Mouse (Mus musculus) liver, embryonic 14.5 days (tissue): ENCODE results near the gene Ptpa. TPM values are rescaled to one million over a fixed set of nuclear protein-coding genes. Genes with fewer than 3 reads are reported as not detected.

Experiments
- ATAC-seq: fragments of 200-750 bp; cut with Nextera tagmentation; 2 replicates; pipeline ENCODE4 v1.8.0; 2017; ENCODE audit warnings: moderate number of reproducible peaks, mild to moderate bottlenecking, moderate library complexity; ENCODE audit not compliant: insufficient read depth
- DNase-seq, 3 experiments: peaks; one replicate each; pipeline ENCODE4 v3.0.0-alpha.2; 2012 to 2013; ENCODE audit warnings: low read depth in 3 of 3, low spot score in 3 of 3
- H3K27ac ChIP-seq: fragments of 300-500 bp; sonication (generic); 2 replicates; pipeline ENCODE4 v1.5.1; 2014; ENCODE audit warnings: moderate library complexity, mild to moderate bottlenecking, control low read depth, inconsistent platforms
- H3K27me3 ChIP-seq: fragments of 300-500 bp; sonication (generic); 2 replicates; pipeline ENCODE4 v1.6.1; 2014; ENCODE audit warnings: mild to moderate bottlenecking, low read length, moderate library complexity; ENCODE audit not compliant: control insufficient read depth, insufficient read depth
- H3K36me3 ChIP-seq: fragments of 300-500 bp; sonication (generic); replicated peaks from 2 replicates; pipeline ENCODE4 v1.6.1; 2014; ENCODE audit warnings: low read depth; ENCODE audit not compliant: control insufficient read depth, insufficient read depth
- H3K4me1 ChIP-seq, 2 experiments: fragments of 200-500 bp in 1 of 2; fragments of 300-500 bp in 1 of 2; sonication (generic) in 1 of 2; replicated peaks; 2 replicates each; pipeline ENCODE4 v1.6.1; 2012 to 2014; ENCODE audit warnings: antibody characterized with exemption in 1 of 2, inconsistent platforms in 1 of 2, low read length in 1 of 2; ENCODE audit not compliant: control insufficient read depth in 2 of 2, insufficient read depth in 2 of 2
- H3K4me2 ChIP-seq: fragments of 300-500 bp; sonication (generic); 2 replicates; pipeline ENCODE4 v1.6.1; 2014; ENCODE audit warnings: low read depth, mild to moderate bottlenecking, control low read depth, moderate library complexity
- H3K4me3 ChIP-seq, 2 experiments: fragments of 200-500 bp in 1 of 2; fragments of 300-500 bp in 1 of 2; sonication (generic) in 1 of 2; 2 replicates each; pipeline ENCODE4 v1.5.1; 2012 to 2014; ENCODE audit warnings: low read depth in 2 of 2, low read length in 2 of 2, mild to moderate bottlenecking in 2 of 2, control low read depth in 1 of 2, inconsistent platforms in 1 of 2, moderate library complexity in 1 of 2; ENCODE audit not compliant: insufficient read depth in 1 of 2
- H3K9ac ChIP-seq: fragments of 300-500 bp; sonication (generic); replicated peaks from 2 replicates; pipeline ENCODE4 v1.6.1; 2014; ENCODE audit warnings: mild to moderate bottlenecking, control low read depth, moderate library complexity
- H3K9me3 ChIP-seq: fragments of 300-500 bp; sonication (generic); 2 replicates; pipeline ENCODE4 v1.6.1; 2016; ENCODE audit warnings: low read length, mixed read lengths; ENCODE audit not compliant: control insufficient read depth
- CTCF ChIP-seq: IDR thresholded peaks from 2 replicates; pipeline ENCODE4 v1.5.1; 2016; ENCODE audit warnings: antibody characterized with exemption, low read depth, control low read depth
- EP300 ChIP-seq: IDR thresholded peaks from 2 replicates; pipeline ENCODE4 v1.6.1; 2016; ENCODE audit warnings: antibody characterized with exemption, low read depth
- WGBS: fragments of 180-500 bp; shearing (Covaris S2); extraction: QIAGEN DNeasy Blood & Tissue Kit; methylation state at CpG from one replicate; pipeline ENCODE4 v1.1.7; 2014; ENCODE audit not compliant: insufficient replicate concordance; 5-methylcytosine and 5-hydroxymethylcytosine counted together
- polyA plus RNA-seq, 2 experiments: library from polyadenylated mRNA; depleted of rRNA in 1 of 2; stranded (reverse) in 1 of 2; unstranded in 1 of 2; fragments of >200 nt; fragmentation: Nextera tagmentation in 1 of 2; extraction: Ambion mirVana in 1 of 2; gene quantifications; 2 replicates each; pipeline versions ENCODE4 v1.2.1 to v1.2.3; 2012 to 2014

Ptpa gene
- polyA plus RNA-seq, 2 experiments = 63.3 to 78.2 TPM

DNA sequence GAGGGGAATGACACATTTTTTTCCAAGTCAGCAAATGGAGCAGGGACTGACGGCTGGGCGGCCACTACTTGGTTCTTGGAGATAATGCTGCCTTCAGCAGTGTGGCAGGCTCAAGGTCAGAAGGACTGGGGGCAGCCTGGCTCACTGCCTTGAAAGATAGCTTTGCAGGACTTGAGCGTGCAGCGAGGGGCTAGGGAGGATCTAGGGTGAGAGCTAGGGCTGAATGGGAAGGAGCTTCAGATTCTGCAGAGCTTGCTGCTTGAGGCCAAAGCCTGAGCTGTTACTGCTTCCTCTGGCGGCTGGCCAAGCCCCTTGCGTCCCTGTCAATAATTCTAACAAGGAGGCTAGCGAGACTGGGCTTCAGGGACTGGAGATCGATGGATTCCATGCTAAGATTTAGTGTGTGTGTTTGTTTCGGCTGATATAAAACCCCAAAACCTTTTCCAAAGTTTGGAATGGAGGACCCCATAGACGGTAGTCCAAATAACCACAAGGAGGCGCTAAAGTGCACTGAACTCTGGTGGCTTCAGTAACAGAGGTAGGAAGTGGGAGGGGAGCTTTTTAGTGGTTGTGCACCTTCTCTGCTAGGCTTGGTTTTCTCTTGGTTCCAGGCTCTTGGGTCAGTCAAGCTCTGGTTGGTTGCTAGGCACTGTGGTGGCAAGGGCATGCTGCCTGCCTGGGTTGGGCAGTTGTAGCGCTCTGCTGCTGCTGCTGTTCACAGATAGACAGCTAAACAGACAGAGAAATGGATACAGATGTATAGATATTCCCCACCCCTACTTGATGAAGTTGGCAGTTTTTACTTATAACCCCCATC lies 25.1 kb downstream of the Ptpa start:
- H3K9me3 ChIP-seq = no peaks in the 10 kb centered on the region
- peaks cover 53% of the 10 kb centered on the region for H3K36me3 ChIP-seq
- DNase-seq = peak in 1 of 3 experiments; percentile 51

DNA sequence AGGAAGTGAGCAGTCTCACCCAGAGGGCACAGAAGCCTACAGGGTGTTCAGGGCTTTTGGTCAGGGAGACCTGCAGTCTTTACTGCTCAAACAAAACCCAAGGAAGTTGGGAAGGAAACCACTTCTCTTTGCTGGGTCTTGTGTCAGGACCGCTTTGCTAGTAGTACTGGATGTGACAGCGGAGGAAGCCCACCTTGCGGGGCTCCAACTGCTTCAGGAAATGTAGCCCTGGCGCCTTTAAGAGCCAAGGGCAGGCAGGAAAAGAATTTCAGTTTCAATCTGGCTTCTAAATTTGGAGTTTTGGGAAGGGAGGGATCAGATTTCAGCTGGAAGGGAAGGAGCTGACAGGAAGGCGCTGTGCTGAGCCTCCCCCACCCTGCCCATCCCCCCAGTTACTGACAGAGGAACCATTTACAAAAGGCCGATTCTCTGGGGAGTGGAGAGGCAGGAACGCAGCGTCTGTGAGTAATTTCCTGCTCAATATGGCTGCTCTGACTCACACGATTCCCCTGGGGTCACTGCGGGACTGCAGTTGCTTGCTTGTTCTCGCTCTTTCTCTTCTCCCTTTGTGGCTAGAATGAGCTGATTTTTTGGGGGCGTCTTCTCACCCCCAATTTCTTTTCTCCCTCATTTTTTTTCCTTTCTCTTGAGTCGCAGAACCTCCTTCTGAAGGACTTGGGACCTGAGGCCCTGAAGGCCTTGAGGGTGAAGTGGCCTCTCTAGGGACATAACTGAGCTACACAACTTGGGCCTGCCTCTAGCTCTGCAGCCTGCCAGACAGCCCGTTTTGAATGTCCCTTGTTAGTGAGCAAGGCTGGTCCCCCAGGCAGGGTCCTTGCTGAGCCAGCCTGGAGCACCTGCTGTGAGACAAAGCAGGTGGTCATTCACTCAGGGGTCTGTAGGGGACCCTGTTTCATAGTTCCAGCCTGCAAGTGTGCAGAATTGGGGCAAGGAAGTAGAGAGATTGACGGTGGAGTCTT lies 26.0 kb downstream of the Ptpa start:
- Histone ChIP-seq H3K4me3 (no peak overlapping the region), H3K27me3 (no peaks in the 10 kb centered on the region), H3K9ac (0 out of 2 replicates have a peak overlapping the region, but pooled peaks have one; percentile 15), H3K36me3 (peaks cover 53% of the 10 kb centered on the region), H3K4me1 (peaks cover 3 to 25% of the 10 kb centered on the region in 2 experiments), H3K9me3 (no peaks in the 10 kb centered on the region), H3K4me2 (peak overlapping the region; percentile 49), H3K27ac (peak overlapping the region; percentile 49)
- 51% methylated on average over 15 of the region's 15 CpGs for WGBS
- TF ChIP-seq EP300 = no peak
- TF ChIP-seq CTCF = no peak
- DNase-seq (no peak), ATAC-seq (0 out of 2 replicates have a peak, but pooled peaks have one; percentile 9)

More for the DNA sequence above, 25.1 kb downstream of the Ptpa start:
- 28% methylated on average over 12 of the region's 12 CpGs for WGBS
- H3K4me3 ChIP-seq = no peak overlapping the region
- TF ChIP-seq EP300 (no peak), CTCF (peak; percentile 78)
- peaks cover 3 to 25% of the 10 kb centered on the region in 2 experiments for H3K4me1 ChIP-seq
- H3K9ac ChIP-seq = no peak overlapping the region
- no peaks in the 10 kb centered on the region for H3K27me3 ChIP-seq
- peak; percentile 33 for ATAC-seq
- peak overlapping the region; percentile 49 for H3K27ac ChIP-seq
- H3K4me2 ChIP-seq = peak overlapping the region; percentile 30

DNA sequence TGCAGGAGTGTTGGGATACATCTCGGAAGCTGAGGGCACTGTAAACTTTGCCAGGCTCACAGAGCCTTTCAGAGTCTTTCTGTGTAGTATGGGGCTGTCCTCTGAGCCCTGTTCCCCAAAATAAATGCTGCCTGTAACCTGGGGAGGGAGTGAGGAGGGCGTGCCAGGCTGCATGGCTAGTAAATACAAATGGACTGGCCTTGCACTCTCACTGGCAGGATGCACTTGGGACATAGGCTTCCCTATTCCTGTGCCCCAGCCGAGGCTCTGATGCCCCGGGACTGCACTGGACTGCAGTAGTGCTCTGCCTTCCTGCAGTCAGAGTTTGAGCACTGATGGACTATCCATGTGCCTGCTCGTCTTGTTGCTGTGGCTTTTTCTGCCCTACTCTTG lies 26.7 kb downstream of the Ptpa start:
- Histone ChIP-seq H3K9me3 (no peaks in the 10 kb centered on the region), H3K36me3 (peaks cover 46% of the 10 kb centered on the region), H3K27me3 (no peaks in the 10 kb centered on the region), H3K27ac (no peak overlapping the region), H3K4me2 (peak overlapping the region; percentile 49), H3K4me1 (peaks cover 3 to 25% of the 10 kb centered on the region in 2 experiments), H3K4me3 (no peak overlapping the region), H3K9ac (no peak overlapping the region)
- TF ChIP-seq EP300 = no peak
- no peak for TF ChIP-seq CTCF
- no peak for ATAC-seq
- WGBS = 65% methylated on average over 5 of the region's 5 CpGs
- no peak for DNase-seq

DNA sequence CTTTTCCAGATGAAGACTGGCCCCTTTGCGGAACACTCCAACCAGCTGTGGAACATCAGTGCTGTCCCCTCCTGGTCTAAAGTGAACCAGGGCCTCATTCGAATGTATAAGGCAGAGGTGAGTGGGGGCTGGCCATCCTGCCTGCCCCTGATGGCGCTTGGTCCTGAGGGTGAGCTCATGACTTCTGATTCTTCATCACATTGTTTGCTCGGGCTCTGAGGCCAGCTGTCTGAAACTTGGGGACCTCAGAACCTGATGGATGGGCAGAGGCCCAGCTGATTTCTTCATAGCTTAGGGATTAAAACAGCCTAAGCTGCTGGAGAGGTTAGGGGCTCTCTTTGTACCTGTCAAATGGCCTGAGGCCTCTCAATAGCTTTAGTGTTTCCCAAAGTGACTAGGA lies 27.4 kb downstream of the Ptpa start:
- Histone ChIP-seq H3K4me3 (no peak overlapping the region), H3K27me3 (no peaks in the 10 kb centered on the region), H3K4me1 (peaks cover 3 to 25% of the 10 kb centered on the region in 2 experiments), H3K9ac (no peak overlapping the region), H3K27ac (no peak overlapping the region), H3K9me3 (no peaks in the 10 kb centered on the region), H3K36me3 (peaks cover 42% of the 10 kb centered on the region), H3K4me2 (no peak overlapping the region)
- DNase-seq (no peak), ATAC-seq (no peak)
- WGBS = 72% methylated on average over 4 of the region's 4 CpGs
- TF ChIP-seq EP300 = no peak
- TF ChIP-seq CTCF = no peak
